Mouse (Mus musculus): ENCODE measurements around the gene Hipk1. TPM values are rescaled to one million over a fixed set of nuclear protein-coding genes. Genes with fewer than 3 reads are reported as not detected.
"Not testable (repeated sequence)": the region's sequence is repeated elsewhere in the genome, so short reads cannot be mapped to it uniquely, and the experiment has no call there.

Hipk1 gene
- polyA plus RNA-seq, 1 experiment from 2014 or later = 15.5 TPM

DNA sequence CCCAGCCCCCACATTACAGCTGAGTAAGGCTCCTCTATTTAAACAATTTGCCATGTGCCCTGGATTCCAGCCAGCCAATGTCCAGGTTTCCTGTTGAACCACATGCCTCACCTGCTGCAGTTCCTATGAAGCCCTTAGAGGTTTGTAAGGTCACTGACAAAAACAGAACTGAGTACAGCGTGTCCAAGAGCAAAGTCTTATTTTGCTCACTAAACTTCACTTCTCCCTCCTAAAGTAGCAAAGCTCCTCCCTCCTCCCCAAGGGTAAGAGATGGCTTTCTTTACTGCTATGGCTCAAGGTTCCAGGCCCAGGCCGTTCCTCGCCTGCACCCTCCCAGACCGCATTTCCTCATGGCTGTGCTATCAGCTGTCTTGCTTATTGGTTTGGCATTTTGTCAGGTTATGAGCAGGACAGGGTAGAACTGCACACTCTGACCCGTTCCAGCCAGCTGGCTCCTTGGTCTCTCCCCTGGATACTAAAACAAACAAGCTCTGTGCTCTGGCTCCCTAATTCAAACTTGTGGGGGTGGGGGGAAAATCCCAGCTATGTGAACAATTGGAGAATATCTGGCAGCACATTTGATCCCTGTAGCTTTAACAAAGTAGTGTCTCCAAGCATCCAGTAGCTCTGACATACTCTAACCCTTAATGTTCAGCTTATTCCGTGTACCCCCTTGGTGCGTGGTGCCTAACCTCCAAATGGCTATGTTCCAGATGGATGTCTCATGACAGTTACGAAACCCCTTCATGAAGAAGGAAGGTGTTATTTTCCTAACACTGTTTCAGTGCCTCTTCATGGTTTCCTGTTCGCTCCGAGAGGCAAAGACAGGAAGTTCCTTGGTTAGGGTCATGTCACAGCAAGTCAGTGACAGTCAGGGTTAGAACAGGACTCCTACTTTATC is 10.5 kb upstream of the Hipk1 start:
- no peak overlapping the region for H3K4me3 ChIP-seq (ENCODE audit: low read depth, low read length)
- H3K27ac ChIP-seq (ENCODE audit: low read depth, low read length) = no peak overlapping the region
- H3K9ac ChIP-seq (ENCODE audit: low read length) = no peak overlapping the region
- H3K27me3 ChIP-seq (replicated peaks; ENCODE audit: control insufficient read depth, insufficient read depth, low read length) = no peaks in the 10 kb centered on the region
- H3K4me1 ChIP-seq (ENCODE audit: control insufficient read depth, insufficient read depth, low read length) = no peaks in the 10 kb centered on the region
- ATAC-seq (no peak), DNase-seq (ENCODE audit: low spot score) (no peak)
- no peak overlapping the region for H3K4me2 ChIP-seq (ENCODE audit: low read length)
- WGBS = 89% methylated on average over 10 of the region's 10 CpGs
- no peaks in the 10 kb centered on the region for H3K9me3 ChIP-seq (replicated peaks; ENCODE audit: control insufficient read depth, low read length)
- H3K36me3 ChIP-seq (ENCODE audit: control insufficient read depth, insufficient read depth, low read length) = peaks cover 42% of the 10 kb centered on the region

DNA sequence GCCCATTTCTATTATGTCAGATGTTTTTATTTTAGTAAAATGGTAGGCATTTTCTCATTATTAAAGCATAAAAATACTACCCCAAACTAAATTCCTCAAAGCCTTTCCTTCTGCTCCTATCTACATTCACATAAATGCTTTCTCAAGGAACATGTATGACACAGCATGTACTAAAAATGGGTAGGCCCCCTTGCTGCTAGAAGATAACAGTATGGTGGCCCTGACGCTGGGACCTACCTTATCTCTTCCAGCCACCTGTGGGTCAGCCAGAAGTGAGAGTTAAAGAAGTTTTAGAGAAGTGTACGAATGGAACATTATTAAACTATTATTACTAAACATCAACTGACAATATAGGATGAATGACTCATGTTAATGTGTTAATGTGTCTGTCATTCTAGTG is 8.1 kb upstream of the Hipk1 start:
- WGBS = 82% methylated on average over 2 of the region's 2 CpGs
- H3K27ac ChIP-seq (ENCODE audit: low read depth, low read length) = no peak overlapping the region
- H3K36me3 ChIP-seq (ENCODE audit: control insufficient read depth, insufficient read depth, low read length) = peaks cover 28% of the 10 kb centered on the region
- ATAC-seq (no peak), DNase-seq (ENCODE audit: low spot score) (no peak)
- H3K4me3 ChIP-seq (ENCODE audit: low read depth, low read length) = no peak overlapping the region
- H3K4me2 ChIP-seq (ENCODE audit: low read length) = no peak overlapping the region
- H3K4me1 ChIP-seq (ENCODE audit: control insufficient read depth, insufficient read depth, low read length) = no peaks in the 10 kb centered on the region
- H3K9me3 ChIP-seq (replicated peaks; ENCODE audit: control insufficient read depth, low read length) = no peaks in the 10 kb centered on the region
- H3K27me3 ChIP-seq (replicated peaks; ENCODE audit: control insufficient read depth, insufficient read depth, low read length) = no peaks in the 10 kb centered on the region
- no peak overlapping the region for H3K9ac ChIP-seq (ENCODE audit: low read length)

DNA sequence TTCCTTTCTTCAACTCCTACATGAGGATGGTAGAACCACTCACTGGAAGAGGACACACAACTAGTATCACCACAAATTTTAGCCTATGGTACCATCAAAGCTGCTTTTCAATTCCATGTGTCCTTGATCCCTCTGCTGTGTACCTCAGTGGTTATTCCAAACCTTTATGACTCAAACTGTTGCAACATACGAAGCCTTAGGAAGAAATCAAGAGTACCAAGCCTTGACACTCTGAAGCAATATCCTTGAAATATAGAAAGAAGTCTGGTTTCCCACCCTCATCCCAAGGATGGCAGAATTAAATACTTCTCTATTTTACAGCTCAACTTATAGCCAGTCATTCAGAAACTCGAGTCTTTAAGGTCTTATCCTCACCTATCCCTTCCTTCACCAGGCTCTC is 5.0 kb upstream of the Hipk1 start:
- WGBS = 68% methylated on average over 2 of the region's 2 CpGs
- ATAC-seq (no peak), DNase-seq (ENCODE audit: low spot score) (no peak)
- Histone ChIP-seq H3K36me3 (ENCODE audit: control insufficient read depth, insufficient read depth, low read length) (no peaks in the 10 kb centered on the region), H3K27ac (ENCODE audit: low read depth, low read length) (no peak overlapping the region), H3K27me3 (replicated peaks; ENCODE audit: control insufficient read depth, insufficient read depth, low read length) (no peaks in the 10 kb centered on the region), H3K4me1 (ENCODE audit: control insufficient read depth, insufficient read depth, low read length) (no peaks in the 10 kb centered on the region), H3K9ac (ENCODE audit: low read length) (no peak overlapping the region), H3K9me3 (replicated peaks; ENCODE audit: control insufficient read depth, low read length) (no peaks in the 10 kb centered on the region), H3K4me2 (ENCODE audit: low read length) (no peak overlapping the region), H3K4me3 (ENCODE audit: low read depth, low read length) (no peak overlapping the region)

DNA sequence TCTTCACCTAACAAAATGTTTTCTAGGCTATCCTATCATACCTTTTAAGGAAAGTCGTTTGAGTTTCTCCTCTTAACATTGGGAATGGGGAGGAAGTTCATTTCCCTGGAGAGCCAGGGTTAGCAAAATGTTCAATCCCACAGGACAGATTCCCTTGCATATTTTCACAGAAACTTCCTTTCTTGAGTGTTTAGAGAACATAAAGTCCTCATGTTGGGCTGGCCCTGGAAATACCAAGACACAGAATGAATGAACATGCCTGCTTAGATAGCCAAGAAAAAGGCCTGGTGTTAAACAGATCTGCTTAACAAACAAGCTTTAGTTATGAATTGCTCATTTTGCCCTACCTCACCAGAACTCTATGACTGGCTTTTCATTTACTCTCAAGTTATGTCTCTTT is 1.2 kb upstream of the Hipk1 start:
- DNase-seq (ENCODE audit: low spot score) = no peak

DNA sequence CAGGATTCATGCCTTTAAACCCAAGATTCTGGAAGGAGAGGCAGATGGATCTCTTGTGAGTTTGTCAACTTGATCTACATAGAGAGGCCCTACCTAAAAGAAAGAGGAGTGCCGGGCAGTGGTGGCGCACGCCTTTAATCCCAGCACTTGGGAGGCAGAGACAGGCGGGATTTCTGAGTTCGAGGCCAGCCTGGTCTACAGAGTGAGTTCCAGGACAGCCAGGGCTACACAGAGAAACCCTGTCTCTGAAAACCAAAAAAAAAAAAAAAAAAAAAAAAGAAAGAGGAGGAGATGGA is 696 bp upstream of the Hipk1 start:
- not testable (repeated sequence) for H3K36me3 ChIP-seq (ENCODE audit: control insufficient read depth, insufficient read depth, low read length); H3K27ac ChIP-seq (ENCODE audit: low read depth, low read length); H3K9me3 ChIP-seq (replicated peaks; ENCODE audit: control insufficient read depth, low read length); DNase-seq (ENCODE audit: low spot score); ATAC-seq; H3K9ac ChIP-seq (ENCODE audit: low read length); H3K27me3 ChIP-seq (replicated peaks; ENCODE audit: control insufficient read depth, insufficient read depth, low read length)
- H3K4me1 ChIP-seq (ENCODE audit: control insufficient read depth, insufficient read depth, low read length) = peaks cover 17% of the 10 kb centered on the region
- 75% methylated on average over 5 of the region's 5 CpGs for WGBS
- H3K4me2 ChIP-seq (ENCODE audit: low read length) = peak overlapping the region; percentile 69
- peak overlapping the region; percentile 93; the same call in 1 of the 2 replicates for H3K4me3 ChIP-seq (ENCODE audit: low read depth, low read length)

More for the DNA sequence above, 1.2 kb upstream of the Hipk1 start:
- Histone ChIP-seq H3K9me3 (replicated peaks; ENCODE audit: control insufficient read depth, low read length) (no peaks in the 10 kb centered on the region), H3K4me2 (ENCODE audit: low read length) (no peak overlapping the region), H3K4me3 (ENCODE audit: low read depth, low read length) (no peak overlapping the region), H3K27ac (ENCODE audit: low read depth, low read length) (no peak overlapping the region), H3K9ac (ENCODE audit: low read length) (no peak overlapping the region), H3K4me1 (ENCODE audit: control insufficient read depth, insufficient read depth, low read length) (peaks cover 17% of the 10 kb centered on the region), H3K27me3 (replicated peaks; ENCODE audit: control insufficient read depth, insufficient read depth, low read length) (no peaks in the 10 kb centered on the region), H3K36me3 (ENCODE audit: control insufficient read depth, insufficient read depth, low read length) (no peaks in the 10 kb centered on the region)
- 84% methylated on average over 1 of the region's 1 CpGs for WGBS
- no peak for ATAC-seq

DNA sequence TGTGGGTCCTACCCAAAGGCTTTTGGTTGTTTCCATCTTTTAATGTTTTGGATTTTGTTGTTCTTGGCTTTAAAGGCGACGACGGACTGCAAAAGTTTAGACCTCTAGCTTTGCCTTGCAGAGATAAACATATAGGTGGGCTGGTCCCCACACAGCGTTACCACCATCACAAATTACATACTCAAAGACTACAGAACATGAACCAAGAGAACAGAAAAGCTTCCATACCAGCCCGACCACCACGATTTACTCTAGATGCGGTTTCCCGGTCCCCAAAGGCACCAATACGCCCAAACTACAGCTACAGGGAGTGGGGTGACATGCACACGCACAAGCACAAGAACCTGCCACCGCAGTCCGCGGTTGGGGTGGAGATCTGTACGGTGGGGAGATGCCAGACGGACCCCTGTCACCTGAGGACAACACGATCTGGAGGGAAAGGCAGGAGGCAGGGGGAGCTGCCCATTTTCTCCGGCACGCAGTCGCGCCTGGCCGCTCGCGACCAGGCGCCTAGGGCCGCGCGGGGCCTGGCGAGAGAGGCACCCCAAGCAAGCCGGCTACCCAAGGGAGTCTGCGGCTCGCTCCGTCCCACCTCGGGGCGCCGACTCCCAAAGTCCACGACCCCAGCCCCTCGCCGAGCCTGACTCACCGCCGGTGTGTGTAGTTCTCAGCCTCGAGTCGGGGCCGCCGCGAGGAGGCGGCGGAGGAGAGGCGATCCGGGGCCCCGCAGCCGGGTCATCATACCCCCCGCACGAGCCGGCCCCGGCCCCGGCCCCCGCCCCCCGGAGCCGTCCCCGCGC is 817 bp downstream of the Hipk1 start:
- H3K9me3 ChIP-seq (replicated peaks; ENCODE audit: control insufficient read depth, low read length) = no peaks in the 10 kb centered on the region
- H3K9ac ChIP-seq (ENCODE audit: low read length) = peak overlapping the region; percentile 96
- ATAC-seq = peak; percentile 84
- H3K36me3 ChIP-seq (ENCODE audit: control insufficient read depth, insufficient read depth, low read length) = no peaks in the 10 kb centered on the region
- peak overlapping the region; percentile 87 for H3K27ac ChIP-seq (ENCODE audit: low read depth, low read length)
- peaks cover 17% of the 10 kb centered on the region for H3K4me1 ChIP-seq (ENCODE audit: control insufficient read depth, insufficient read depth, low read length)
- peak overlapping the region; percentile 87 for H3K4me2 ChIP-seq (ENCODE audit: low read length)
- peak; percentile 24 for DNase-seq (ENCODE audit: low spot score)
- WGBS = under 1% methylated on average over 52 of the region's 61 CpGs
- H3K4me3 ChIP-seq (ENCODE audit: low read depth, low read length) = peak overlapping the region; percentile 93
- H3K27me3 ChIP-seq (replicated peaks; ENCODE audit: control insufficient read depth, insufficient read depth, low read length) = no peaks in the 10 kb centered on the region

DNA sequence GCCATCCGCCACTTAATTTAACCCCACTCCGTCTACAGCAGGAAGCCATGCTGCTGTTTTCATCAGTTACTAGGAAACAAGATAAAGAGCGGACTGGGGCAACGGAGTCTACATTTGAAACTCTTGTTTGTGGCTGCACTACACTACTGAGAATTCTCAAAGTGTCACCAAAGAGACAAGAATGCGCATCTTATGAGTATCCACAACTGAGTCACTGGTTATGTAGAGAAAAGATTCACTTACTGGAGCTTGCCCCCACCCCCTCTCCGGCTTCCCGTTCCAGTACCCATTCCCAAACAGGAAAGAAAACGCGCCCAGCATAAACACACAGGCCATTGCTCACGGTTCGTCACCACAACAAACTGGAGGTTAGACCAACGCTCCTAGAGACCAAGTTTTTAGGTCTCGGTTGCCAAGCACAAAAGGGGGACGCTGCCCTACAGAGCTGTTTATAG is 1.4 kb downstream of the Hipk1 start:
- ATAC-seq (no peak), DNase-seq (ENCODE audit: low spot score) (peak; percentile 29)
- H3K27ac ChIP-seq (ENCODE audit: low read depth, low read length) = peak overlapping the region; percentile 87; the same call in 1 of the 2 replicates
- H3K4me2 ChIP-seq (ENCODE audit: low read length) = peak overlapping the region; percentile 87
- no peaks in the 10 kb centered on the region for H3K27me3 ChIP-seq (replicated peaks; ENCODE audit: control insufficient read depth, insufficient read depth, low read length)
- no peaks in the 10 kb centered on the region for H3K9me3 ChIP-seq (replicated peaks; ENCODE audit: control insufficient read depth, low read length)
- peak overlapping the region; percentile 93 for H3K4me3 ChIP-seq (ENCODE audit: low read depth, low read length)
- 3% methylated on average over 14 of the region's 14 CpGs for WGBS
- H3K36me3 ChIP-seq (ENCODE audit: control insufficient read depth, insufficient read depth, low read length) = no peaks in the 10 kb centered on the region
- H3K9ac ChIP-seq (ENCODE audit: low read length) = peak overlapping the region; percentile 96
- peaks cover 17% of the 10 kb centered on the region for H3K4me1 ChIP-seq (ENCODE audit: control insufficient read depth, insufficient read depth, low read length)

DNA sequence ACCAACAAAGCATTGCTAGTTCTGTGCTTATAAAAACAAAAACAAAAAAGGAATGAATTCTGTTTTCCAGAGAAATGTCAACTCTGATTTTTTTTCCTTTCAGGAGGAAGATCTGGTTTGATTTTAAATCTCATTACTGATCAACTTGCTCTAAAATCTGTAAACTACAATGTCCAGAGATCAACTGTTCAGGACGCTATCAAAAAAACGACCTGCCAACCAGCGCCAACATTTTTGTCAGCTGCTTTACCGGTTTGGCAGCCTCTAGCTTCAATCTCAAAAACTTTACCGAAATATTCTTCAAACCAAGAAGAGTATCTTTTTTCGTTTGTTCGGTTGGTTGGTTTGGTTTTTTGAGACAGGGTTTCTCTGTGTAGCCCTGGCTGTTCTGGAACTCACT is 2.3 kb downstream of the Hipk1 start:
- Histone ChIP-seq H3K27ac (ENCODE audit: low read depth, low read length) (no peak overlapping the region), H3K4me3 (ENCODE audit: low read depth, low read length) (no peak overlapping the region), H3K27me3 (replicated peaks; ENCODE audit: control insufficient read depth, insufficient read depth, low read length) (no peaks in the 10 kb centered on the region), H3K36me3 (ENCODE audit: control insufficient read depth, insufficient read depth, low read length) (no peaks in the 10 kb centered on the region), H3K9me3 (replicated peaks; ENCODE audit: control insufficient read depth, low read length) (no peaks in the 10 kb centered on the region), H3K9ac (ENCODE audit: low read length) (no peak overlapping the region), H3K4me2 (ENCODE audit: low read length) (peak overlapping the region; percentile 87), H3K4me1 (ENCODE audit: control insufficient read depth, insufficient read depth, low read length) (peaks cover 17% of the 10 kb centered on the region)
- DNase-seq (ENCODE audit: low spot score) = no peak
- 83% methylated on average over 7 of the region's 7 CpGs for WGBS
- no peak for ATAC-seq

DNA sequence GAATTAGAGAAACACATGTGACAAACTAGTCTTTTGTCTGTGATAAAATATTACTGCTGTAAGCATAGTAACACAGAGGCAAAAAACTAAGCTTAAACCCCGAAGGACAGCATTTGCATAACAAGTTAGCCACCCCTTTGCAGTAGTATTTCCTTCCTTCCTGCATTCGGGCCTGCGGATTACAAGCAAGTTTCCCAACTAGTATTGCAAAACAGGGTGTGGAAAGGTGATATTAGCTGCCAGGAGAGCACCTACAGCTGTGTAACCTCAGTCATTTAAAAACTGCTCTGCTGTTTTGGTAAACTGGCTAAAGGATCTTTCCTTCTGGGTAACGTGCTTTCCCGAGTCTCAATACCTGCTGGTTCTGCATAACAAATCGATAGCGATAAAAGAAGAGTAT is 4.1 kb downstream of the Hipk1 start:
- Histone ChIP-seq H3K27me3 (replicated peaks; ENCODE audit: control insufficient read depth, insufficient read depth, low read length) (no peaks in the 10 kb centered on the region), H3K27ac (ENCODE audit: low read depth, low read length) (no peak overlapping the region), H3K4me3 (ENCODE audit: low read depth, low read length) (no peak overlapping the region), H3K36me3 (ENCODE audit: control insufficient read depth, insufficient read depth, low read length) (no peaks in the 10 kb centered on the region), H3K4me1 (ENCODE audit: control insufficient read depth, insufficient read depth, low read length) (peaks cover 17% of the 10 kb centered on the region), H3K4me2 (ENCODE audit: low read length) (no peak overlapping the region), H3K9me3 (replicated peaks; ENCODE audit: control insufficient read depth, low read length) (no peaks in the 10 kb centered on the region), H3K9ac (ENCODE audit: low read length) (no peak overlapping the region)
- ATAC-seq = no peak
- DNase-seq (ENCODE audit: low spot score) = no peak
- WGBS = 66% methylated on average over 7 of the region's 7 CpGs
